Mouse (Mus musculus) CH12.LX (cell line): Measurements from ENCODE around the gene Kank1.

Experiments
- CTCF ChIP-seq, 2 experiments: IDR thresholded peaks in 1 of 2; conservative IDR thresholded peaks in 1 of 2; 2 replicates each; pipeline ENCODE4 v1.5.1; 2011 to 2012; ENCODE audit warnings: low read depth in 2 of 2, low read length in 2 of 2, improper control_type of control experiment in 1 of 2, inconsistent platforms in 1 of 2, mild to moderate bottlenecking in 1 of 2, moderate library complexity in 1 of 2
- EP300 ChIP-seq: IDR thresholded peaks from 2 replicates; pipeline ENCODE4 v1.6.1; 2011; ENCODE audit warnings: low read length, improper control_type of control experiment
- GABPA ChIP-seq: IDR thresholded peaks from 2 replicates; pipeline ENCODE4 v1.6.1; 2012; ENCODE audit warnings: low read depth, low read length, improper control_type of control experiment, inconsistent platforms; ENCODE audit not compliant: insufficient replicate concordance
- MAX ChIP-seq: IDR thresholded peaks from 2 replicates; pipeline ENCODE4 v1.6.1; 2011; ENCODE audit warnings: low read length, improper control_type of control experiment
- POLR2A ChIP-seq: IDR thresholded peaks from 2 replicates; pipeline ENCODE4 v1.6.1; 2011; ENCODE audit warnings: low read depth, mild to moderate bottlenecking, improper control_type of control experiment, low read length
- RAD21 ChIP-seq: IDR thresholded peaks from 2 replicates; pipeline ENCODE4 v1.6.1; 2011; ENCODE audit warnings: low read depth, mild to moderate bottlenecking, low read length, improper control_type of control experiment, moderate library complexity
- TBP ChIP-seq: conservative IDR thresholded peaks from 2 replicates; pipeline ENCODE4 v1.6.1; 2011; ENCODE audit warnings: low read depth, low read length, improper control_type of control experiment
- TCF12 ChIP-seq: IDR thresholded peaks from 2 replicates; pipeline ENCODE4 v1.6.1; 2014; ENCODE audit warnings: low read depth, mild to moderate bottlenecking, inconsistent platforms, low read length, improper control_type of control experiment

- no peak for TF ChIP-seq EP300
- no peak for TF ChIP-seq CTCF (conservative IDR thresholded peaks at IDR 0.05 in 1 of 2, IDR thresholded peaks at IDR 0.05 in 1 of 2; ENCODE audit: low read depth in 2 of 2, low read length in 2 of 2)
- no peak for TF ChIP-seq MAX
- no peak for TF ChIP-seq TCF12
- no peak for TF ChIP-seq TBP
- TF ChIP-seq GABPA = no peak
- TF ChIP-seq POLR2A = no peak
- no peak for TF ChIP-seq RAD21
Measured at GRCm38 (mm10) chr19:25347515-25347914, 110.7 kb downstream of the Kank1 start.
